Mouse (Mus musculus): ENCODE measurements around the gene Gm21762.
"Not testable (repeated sequence)": the region's sequence is repeated elsewhere in the genome, so short reads cannot be mapped to it uniquely, and the experiment has no call there.

- TF ChIP-seq USF1 (IDR thresholded peaks at IDR 0.05; ENCODE audit: low read depth); MYOG (IDR thresholded peaks at IDR 0.05; ENCODE audit: control insufficient read depth, extremely low read depth, insufficient read length); MAX (IDR thresholded peaks at IDR 0.05); CTCF (IDR thresholded peaks at IDR 0.05; ENCODE audit: control insufficient read depth, insufficient read depth, insufficient read length); MYOD1 (IDR thresholded peaks at IDR 0.05; ENCODE audit: control insufficient read depth, insufficient read length, low read depth); FOSL1 (IDR thresholded peaks at IDR 0.05; ENCODE audit: insufficient read depth, low read length, poor library complexity, severe bottlenecking); CEBPB (IDR thresholded peaks at IDR 0.05; ENCODE audit: low read depth): not testable (repeated sequence)
Observed at GRCm38 (mm10) chr13:120172133-120172532, 43.6 kb downstream of the Gm21762 start, which contains the start of gene Gm21818.
